Mouse (Mus musculus) ES-E14 (cell line): Measurements from ENCODE around the gene Cd4.

ENCODE experiments used
- CHD2 ChIP-seq: IDR thresholded peaks from 2 replicates; pipeline ENCODE4 v1.6.1; 2014; ENCODE audit warnings: mild to moderate bottlenecking, low read depth, low read length, inconsistent platforms
- HCFC1 ChIP-seq: IDR thresholded peaks from 2 replicates; pipeline ENCODE4 v1.6.1; 2012; ENCODE audit warnings: low read length, inconsistent platforms, borderline replicate concordance; ENCODE audit not compliant: insufficient read depth
- MAFK ChIP-seq: IDR thresholded peaks from 2 replicates; pipeline ENCODE4 v1.6.1; 2014; ENCODE audit warnings: mild to moderate bottlenecking, low read depth, low read length, inconsistent platforms; ENCODE audit not compliant: insufficient read depth
- ZNF384 ChIP-seq: IDR thresholded peaks from 2 replicates; pipeline ENCODE4 v1.6.1; 2012; ENCODE audit warnings: low read depth, low read length, inconsistent platforms

DNA sequence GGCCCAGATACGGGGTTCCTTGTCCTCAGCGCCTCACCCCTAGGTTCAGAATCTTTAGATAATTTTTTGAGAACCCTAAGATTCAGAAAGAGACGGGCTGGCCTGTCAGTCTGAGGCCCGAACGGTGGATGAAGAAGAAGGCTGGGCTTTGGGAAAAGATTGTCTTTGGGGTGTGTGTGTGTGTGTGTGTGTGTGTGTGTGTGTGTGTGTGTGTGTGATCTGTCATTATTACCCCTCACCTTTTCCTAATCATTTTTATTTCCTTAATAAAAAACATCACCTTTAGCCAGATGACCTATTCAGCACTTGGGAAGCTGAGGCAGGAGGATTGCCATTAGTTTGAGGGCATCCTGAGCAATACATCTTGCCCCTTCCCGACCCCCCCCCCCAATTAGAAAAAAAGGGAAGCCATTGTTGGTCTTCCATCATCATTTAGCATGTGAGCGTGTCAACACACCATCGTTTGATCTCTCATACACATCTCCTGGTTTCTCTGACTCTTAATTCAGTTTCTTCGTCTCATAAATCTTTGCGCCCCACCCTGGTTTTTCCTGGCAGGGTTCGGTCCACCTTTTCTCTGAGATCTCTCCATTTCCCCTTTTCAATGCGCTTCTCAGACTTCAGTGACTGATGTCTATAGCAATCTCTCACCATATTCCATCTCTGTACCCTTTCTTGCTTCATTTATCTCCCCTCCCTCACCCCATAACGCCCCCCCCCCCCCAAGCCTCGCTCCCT, 31.0 kb upstream of the Cd4 start:
- no peak for TF ChIP-seq ZNF384
- TF ChIP-seq CHD2: no peak
- no peak for TF ChIP-seq HCFC1
- TF ChIP-seq MAFK: no peak
